Mouse (Mus musculus) G1E (cell line): ENCODE results near the gene Dock10. TPM values are rescaled to one million over a fixed set of nuclear protein-coding genes. Genes with fewer than 3 reads are reported as not detected.

Experiments used
- ATAC-seq: 2 replicates; pipeline ENCODE4 v1.8.0; 2016; ENCODE audit warnings: mild to moderate bottlenecking; ENCODE audit not compliant: insufficient number of reproducible peaks, poor library complexity, low FRiP score, severe bottlenecking; ENCODE audit errors: extremely low read depth
- DNase-seq: peaks from one replicate; pipeline ENCODE4 v3.0.0; 2012; ENCODE audit warnings: low spot score
- H3K27me3 ChIP-seq: 2 replicates; pipeline ENCODE4 v1.6.1; 2012; ENCODE audit warnings: mild to moderate bottlenecking, low read length, inconsistent platforms; ENCODE audit not compliant: insufficient read depth
- H3K36me3 ChIP-seq: replicated peaks from 2 replicates; pipeline ENCODE3; 2012; ENCODE audit warnings: mild to moderate bottlenecking, inconsistent platforms
- H3K4me1 ChIP-seq: 2 replicates; pipeline ENCODE4 v1.6.1; 2012; ENCODE audit warnings: low read depth, low read length, inconsistent platforms, mixed read lengths; ENCODE audit not compliant: insufficient read depth
- H3K4me3 ChIP-seq: 2 replicates; pipeline ENCODE4 v1.5.1; 2012; ENCODE audit warnings: low read depth, mild to moderate bottlenecking, inconsistent platforms, low read length, moderate library complexity, mixed read lengths
- H3K9me3 ChIP-seq: replicated peaks from 2 replicates; pipeline ENCODE4 v1.6.1; 2012; ENCODE audit warnings: inconsistent platforms
- CTCF ChIP-seq: IDR thresholded peaks from 2 replicates; pipeline ENCODE4 v1.5.1; 2012; ENCODE audit warnings: low read depth, low read length, inconsistent platforms, mixed read lengths
- GATA1 ChIP-seq: IDR thresholded peaks from 2 replicates; pipeline ENCODE4 v1.6.1; 2012; ENCODE audit warnings: borderline replicate concordance, low read length, inconsistent platforms, mixed read lengths
- GATA2 ChIP-seq: IDR thresholded peaks from 2 replicates; pipeline ENCODE4 v1.6.1; 2012; ENCODE audit warnings: low read depth, low read length, inconsistent platforms, borderline replicate concordance
- POLR2AphosphoS5 ChIP-seq: IDR thresholded peaks from 2 replicates; pipeline ENCODE4 v1.6.1; 2012; ENCODE audit warnings: low read depth, low read length, inconsistent platforms; ENCODE audit not compliant: insufficient replicate concordance
- TAL1 ChIP-seq: conservative IDR thresholded peaks from 2 replicates; pipeline ENCODE4 v1.6.1; 2012; ENCODE audit warnings: low read depth, low read length, inconsistent platforms, mixed read lengths
- polyA plus RNA-seq: library from polyadenylated mRNA; stranded (reverse); fragments of >175 nt; gene quantifications from 2 replicates; pipeline ENCODE4 v1.2.3, GENCODE M21; 2012
- total RNA-seq, 2 experiments: library from RNA; stranded (forward) in 1 of 2; stranded (reverse) in 1 of 2; fragments of 200-1000 nt in 1 of 2; fragments of >200 nt in 1 of 2; fragmentation: Nextera tagmentation in 1 of 2; gene quantifications; 2 replicates each; pipeline ENCODE4 v1.2.3; 2014 to 2017

Gene Dock10
- total and polyA plus RNA-seq, 3 experiments = 0.76 TPM; not detected in 2

- ATAC-seq (no peak), DNase-seq (no peak)
- H3K9me3 ChIP-seq = peaks cover 8% of the 10 kb centered on the region
- H3K36me3 ChIP-seq = no peaks in the 10 kb centered on the region
- no peak overlapping the region for H3K4me3 ChIP-seq
- H3K27me3 ChIP-seq = no peaks in the 10 kb centered on the region
- TF ChIP-seq GATA2 (no peak), POLR2AphosphoS5 (no peak), GATA1 (no peak), CTCF (no peak), TAL1 (no peak)
- no peaks in the 10 kb centered on the region for H3K4me1 ChIP-seq
Observed at GRCm38 (mm10) chr1:80625371-80625770, 133.0 kb downstream of the Dock10 start.

- no peak for ATAC-seq
- TF ChIP-seq GATA1 = no peak
- TF ChIP-seq GATA2 = no peak
- TF ChIP-seq CTCF = no peak
- no peak for TF ChIP-seq TAL1
- no peak for TF ChIP-seq POLR2AphosphoS5
- Histone ChIP-seq H3K36me3 (no peaks in the 10 kb centered on the region), H3K27me3 (no peaks in the 10 kb centered on the region), H3K4me3 (no peak overlapping the region), H3K9me3 (peaks cover 8% of the 10 kb centered on the region), H3K4me1 (no peaks in the 10 kb centered on the region)
- no peak for DNase-seq
Observed at GRCm38 (mm10) chr1:80624552-80624951, 133.8 kb downstream of the Dock10 start.

DNA sequence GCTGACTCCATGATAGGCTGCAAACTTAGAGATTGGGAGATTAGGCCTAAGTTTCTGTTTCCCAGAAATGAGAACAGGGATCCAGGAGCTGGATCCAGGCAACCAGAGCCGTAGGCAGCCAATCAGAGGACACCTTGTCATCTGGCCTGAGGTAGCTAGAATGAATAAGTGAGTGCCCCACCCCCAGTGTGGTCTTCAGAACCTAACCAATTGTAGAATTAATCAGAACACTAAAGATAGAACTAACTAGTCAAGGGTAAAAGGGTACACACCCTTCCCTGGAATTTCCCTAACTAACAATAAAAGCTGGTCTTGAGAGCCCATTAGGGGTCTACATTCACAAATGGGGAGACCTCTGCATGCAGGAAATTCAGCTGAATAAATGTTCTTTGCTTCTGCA is 135.7 kb downstream of the Dock10 start:
- no peak for DNase-seq
- no peaks in the 10 kb centered on the region for H3K4me1 ChIP-seq
- ATAC-seq = no peak

GRCm38 (mm10) chr1:80619100-80619499 is 139.2 kb downstream of the Dock10 start:
- Histone ChIP-seq H3K4me1 (no peaks in the 10 kb centered on the region), H3K36me3 (no peaks in the 10 kb centered on the region), H3K9me3 (peaks cover 26% of the 10 kb centered on the region), H3K4me3 (no peak overlapping the region), H3K27me3 (no peaks in the 10 kb centered on the region)
- DNase-seq (no peak), ATAC-seq (no peak)
- TF ChIP-seq TAL1 (no peak), POLR2AphosphoS5 (no peak), GATA2 (no peak), GATA1 (no peak), CTCF (no peak)

More for the DNA sequence above, 135.7 kb downstream of the Dock10 start:
- no peaks in the 10 kb centered on the region for H3K36me3 ChIP-seq
- H3K4me3 ChIP-seq = no peak overlapping the region
- TF ChIP-seq CTCF = no peak
- TF ChIP-seq GATA2 = no peak
- TF ChIP-seq POLR2AphosphoS5 = no peak
- no peak for TF ChIP-seq TAL1
- TF ChIP-seq GATA1 = no peak
- H3K9me3 ChIP-seq = peaks cover 13% of the 10 kb centered on the region
- no peaks in the 10 kb centered on the region for H3K27me3 ChIP-seq

GRCm38 (mm10) chr1:80616671-80617070 is 141.7 kb downstream of the Dock10 start:
- no peaks in the 10 kb centered on the region for H3K4me1 ChIP-seq
- ATAC-seq (no peak), DNase-seq (no peak)
- H3K4me3 ChIP-seq = no peak overlapping the region
- peaks cover 29% of the 10 kb centered on the region for H3K9me3 ChIP-seq
- no peaks in the 10 kb centered on the region for H3K27me3 ChIP-seq
- no peaks in the 10 kb centered on the region for H3K36me3 ChIP-seq
- TF ChIP-seq CTCF = no peak
- TF ChIP-seq POLR2AphosphoS5 = no peak
- TF ChIP-seq GATA2 = no peak
- no peak for TF ChIP-seq TAL1
- no peak for TF ChIP-seq GATA1

GRCm38 (mm10) chr1:80614750-80615149 is 143.6 kb downstream of the Dock10 start:
- TF ChIP-seq POLR2AphosphoS5 = no peak
- no peak for TF ChIP-seq TAL1
- no peak for TF ChIP-seq GATA2
- no peak for TF ChIP-seq GATA1
- TF ChIP-seq CTCF = no peak
- H3K36me3 ChIP-seq = no peaks in the 10 kb centered on the region
- no peaks in the 10 kb centered on the region for H3K27me3 ChIP-seq
- H3K4me1 ChIP-seq = no peaks in the 10 kb centered on the region
- no peak for ATAC-seq
- no peak for DNase-seq
- peaks cover 25% of the 10 kb centered on the region for H3K9me3 ChIP-seq
- no peak overlapping the region for H3K4me3 ChIP-seq
